Mouse (Mus musculus): ENCODE results near the gene E130311K13Rik.
A peak's percentile ranks its signal among the peaks of the same experiment; 100 is the strongest.

The E130311K13Rik gene

GRCm38 (mm10) chr3:63928878-63929859 is at the start of gene E130311K13Rik:
TSS of gene E130311K13Rik (minus strand) at chr3:63929472.
- peak; percentile 90 to 91 for DNase-seq (ENCODE audit: low spot score in 2 of 2)

- no peak for DNase-seq (ENCODE audit: low spot score in 2 of 2)
Observed at GRCm38 (mm10) chr3:63977895-63978294, 48.6 kb upstream of the E130311K13Rik start.

- peak; percentile 95 for DNase-seq (ENCODE audit: low spot score in 2 of 2)
Observed at GRCm38 (mm10) chr3:63975955-63976908, 47.0 kb upstream of the E130311K13Rik start, which contains the start of gene Gmps. TSS of gene Gmps (plus strand) at chr3:63976106.

- no peak for DNase-seq (ENCODE audit: low spot score in 2 of 2)
Observed at GRCm38 (mm10) chr3:63965929-63966328, 36.7 kb upstream of the E130311K13Rik start.

- DNase-seq (ENCODE audit: low spot score in 2 of 2), result no peak
Observed at GRCm38 (mm10) chr3:63964922-63965249, 35.6 kb upstream of the E130311K13Rik start.

GRCm38 (mm10) chr3:63964100-63964921 is 35.0 kb upstream of the E130311K13Rik start, which contains the start of gene Slc33a1:
TSS of gene Slc33a1 (minus strand) at chr3:63964768.
- peak; percentile 100 for DNase-seq (ENCODE audit: low spot score in 2 of 2)

- peak in 1 of 2 experiments; percentile 30 for DNase-seq (ENCODE audit: low spot score in 2 of 2)
Observed at GRCm38 (mm10) chr3:63963421-63964099, 34.3 kb upstream of the E130311K13Rik start.

- DNase-seq (ENCODE audit: low spot score in 2 of 2), result no peak
Observed at GRCm38 (mm10) chr3:63949837-63950236, 20.6 kb upstream of the E130311K13Rik start.

- peak; percentile 24 to 44 for DNase-seq (ENCODE audit: low spot score in 2 of 2)
Observed at GRCm38 (mm10) chr3:63941204-63941850, 12.1 kb upstream of the E130311K13Rik start.

- DNase-seq (ENCODE audit: low spot score in 2 of 2), result no peak
Observed at GRCm38 (mm10) chr3:63938928-63939327, 9.7 kb upstream of the E130311K13Rik start.

- no peak for DNase-seq (ENCODE audit: low spot score in 2 of 2)
Observed at GRCm38 (mm10) chr3:63919634-63920033, 9.6 kb downstream of the E130311K13Rik start.

GRCm38 (mm10) chr3:63910301-63910700 is 19.0 kb downstream of the E130311K13Rik start:
- no peak for DNase-seq (ENCODE audit: low spot score in 2 of 2)

- DNase-seq (ENCODE audit: low spot score in 2 of 2), result peak in 1 of 2 experiments; percentile 30
Observed at GRCm38 (mm10) chr3:63905241-63905640, 24.0 kb downstream of the E130311K13Rik start.

GRCm38 (mm10) chr3:63904157-63904556 is 25.1 kb downstream of the E130311K13Rik start:
- no peak for DNase-seq (ENCODE audit: low spot score in 2 of 2)

GRCm38 (mm10) chr3:63900021-63900571 is 29.2 kb downstream of the E130311K13Rik start:
- DNase-seq (ENCODE audit: low spot score in 2 of 2), result peak; percentile 28 to 39

- peak; percentile 73 to 75 for DNase-seq (ENCODE audit: low spot score in 2 of 2)
Observed at GRCm38 (mm10) chr3:63899309-63899695, 30.0 kb downstream of the E130311K13Rik start, which contains the start of gene Plch1. TSS of gene Plch1 (minus strand) at chr3:63899472.

GRCm38 (mm10) chr3:63898581-63899308 is 30.5 kb downstream of the E130311K13Rik start:
- peak; percentile 92 to 94 for DNase-seq (ENCODE audit: low spot score in 2 of 2)

- no peak for DNase-seq (ENCODE audit: low spot score in 2 of 2)
Observed at GRCm38 (mm10) chr3:63897177-63897576, 32.1 kb downstream of the E130311K13Rik start.

GRCm38 (mm10) chr3:63896303-63896702 is 33.0 kb downstream of the E130311K13Rik start:
- no peak for DNase-seq (ENCODE audit: low spot score in 2 of 2)
